Mouse (Mus musculus): ENCODE data around the gene Ighmbp2. TPM values are rescaled to one million over a fixed set of nuclear protein-coding genes. Genes with fewer than 3 reads are reported as not detected.

The Ighmbp2 gene
- polyA plus RNA-seq, 1 experiment from 2014 or later: 8.1 TPM

DNA sequence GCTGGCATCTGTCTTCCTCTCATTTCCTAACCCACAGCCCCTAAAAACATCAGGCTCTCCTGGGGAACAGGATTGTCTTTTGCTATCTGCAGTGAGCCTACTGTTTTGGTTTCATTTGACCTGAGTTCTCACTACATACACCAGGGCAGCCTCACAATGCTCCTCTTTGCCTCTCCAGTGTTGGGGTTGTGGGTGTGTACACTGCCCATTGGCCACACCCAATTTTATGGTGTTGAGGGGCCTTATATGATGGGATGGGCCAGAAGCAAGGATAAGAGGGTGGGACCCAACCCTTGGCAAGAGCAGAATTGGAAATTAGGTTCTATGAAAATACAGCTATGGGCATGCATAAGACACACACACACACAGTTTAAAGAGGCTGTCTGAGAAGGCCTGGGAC, 14.2 kb upstream of the Ighmbp2 start:
- DNase-seq (ENCODE audit: low spot score) (no peak), ATAC-seq (ENCODE audit: low read depth) (no peak)
- H3K9ac ChIP-seq (ENCODE audit: low read depth, low read length): no peak overlapping the region
- no peak overlapping the region for H3K4me3 ChIP-seq (ENCODE audit: low read depth, low read length)
- no peaks in the 10 kb centered on the region for H3K4me1 ChIP-seq (ENCODE audit: control insufficient read depth, insufficient read depth, low read length)
- no peak overlapping the region for H3K4me2 ChIP-seq (ENCODE audit: low read depth, low read length)
- peaks cover 4% of the 10 kb centered on the region; the same call in 1 of the 2 replicates for H3K36me3 ChIP-seq (ENCODE audit: control insufficient read depth, insufficient read depth, low read length)
- no peaks in the 10 kb centered on the region for H3K9me3 ChIP-seq (ENCODE audit: control insufficient read depth, low read length)
- no peak overlapping the region for H3K27ac ChIP-seq (replicated peaks; ENCODE audit: low read depth, low read length)
- no peaks in the 10 kb centered on the region for H3K27me3 ChIP-seq (replicated peaks; ENCODE audit: control insufficient read depth, insufficient read depth, low read length)

GRCm38 (mm10) chr19:3295245-3295644, 12.4 kb upstream of the Ighmbp2 start:
- H3K4me3 ChIP-seq (ENCODE audit: low read depth, low read length): no peak overlapping the region
- no peak for ATAC-seq (ENCODE audit: low read depth)
- H3K4me1 ChIP-seq (ENCODE audit: control insufficient read depth, insufficient read depth, low read length): no peaks in the 10 kb centered on the region
- DNase-seq (ENCODE audit: low spot score): no peak
- H3K27me3 ChIP-seq (replicated peaks; ENCODE audit: control insufficient read depth, insufficient read depth, low read length): no peaks in the 10 kb centered on the region
- 87% methylated on average over 6 of the region's 6 CpGs for WGBS
- no peak overlapping the region for H3K4me2 ChIP-seq (ENCODE audit: low read depth, low read length)
- no peaks in the 10 kb centered on the region for H3K9me3 ChIP-seq (ENCODE audit: control insufficient read depth, low read length)
- peaks cover 21% of the 10 kb centered on the region for H3K36me3 ChIP-seq (ENCODE audit: control insufficient read depth, insufficient read depth, low read length)
- H3K27ac ChIP-seq (replicated peaks; ENCODE audit: low read depth, low read length): no peak overlapping the region
- no peak overlapping the region for H3K9ac ChIP-seq (ENCODE audit: low read depth, low read length)

GRCm38 (mm10) chr19:3292993-3293392, 10.2 kb upstream of the Ighmbp2 start:
- Histone ChIP-seq H3K27ac (replicated peaks; ENCODE audit: low read depth, low read length) (no peak overlapping the region), H3K9me3 (ENCODE audit: control insufficient read depth, low read length) (no peaks in the 10 kb centered on the region), H3K4me3 (ENCODE audit: low read depth, low read length) (no peak overlapping the region), H3K36me3 (ENCODE audit: control insufficient read depth, insufficient read depth, low read length) (peaks cover 41% of the 10 kb centered on the region), H3K27me3 (replicated peaks; ENCODE audit: control insufficient read depth, insufficient read depth, low read length) (no peaks in the 10 kb centered on the region), H3K4me2 (ENCODE audit: low read depth, low read length) (no peak overlapping the region), H3K4me1 (ENCODE audit: control insufficient read depth, insufficient read depth, low read length) (no peaks in the 10 kb centered on the region), H3K9ac (ENCODE audit: low read depth, low read length) (no peak overlapping the region)
- DNase-seq (ENCODE audit: low spot score): no peak
- WGBS: 86% methylated on average over 1 of the region's 1 CpGs
- ATAC-seq (ENCODE audit: low read depth): no peak

- peak; percentile 27 for DNase-seq (ENCODE audit: low spot score)
- 78% methylated on average over 2 of the region's 2 CpGs for WGBS
- H3K9ac ChIP-seq (ENCODE audit: low read depth, low read length): no peak overlapping the region
- H3K4me1 ChIP-seq (ENCODE audit: control insufficient read depth, insufficient read depth, low read length): no peaks in the 10 kb centered on the region
- H3K4me3 ChIP-seq (ENCODE audit: low read depth, low read length): no peak overlapping the region
- H3K9me3 ChIP-seq (ENCODE audit: control insufficient read depth, low read length): no peaks in the 10 kb centered on the region
- ATAC-seq (ENCODE audit: low read depth): peak; percentile 62; the same call in 1 of the 2 replicates
- no peak overlapping the region for H3K4me2 ChIP-seq (ENCODE audit: low read depth, low read length)
- no peaks in the 10 kb centered on the region for H3K27me3 ChIP-seq (replicated peaks; ENCODE audit: control insufficient read depth, insufficient read depth, low read length)
- no peak overlapping the region for H3K27ac ChIP-seq (replicated peaks; ENCODE audit: low read depth, low read length)
- H3K36me3 ChIP-seq (ENCODE audit: control insufficient read depth, insufficient read depth, low read length): peaks cover 46% of the 10 kb centered on the region
Observed at GRCm38 (mm10) chr19:3292028-3292427, 9.2 kb upstream of the Ighmbp2 start.

- H3K4me1 ChIP-seq (ENCODE audit: control insufficient read depth, insufficient read depth, low read length): no peaks in the 10 kb centered on the region
- WGBS: 100% methylated on average over 1 of the region's 1 CpGs
- peaks cover 57% of the 10 kb centered on the region for H3K36me3 ChIP-seq (ENCODE audit: control insufficient read depth, insufficient read depth, low read length)
- no peak overlapping the region for H3K27ac ChIP-seq (replicated peaks; ENCODE audit: low read depth, low read length)
- ATAC-seq (ENCODE audit: low read depth) (no peak), DNase-seq (ENCODE audit: low spot score) (no peak)
- H3K4me3 ChIP-seq (ENCODE audit: low read depth, low read length): no peak overlapping the region
- no peaks in the 10 kb centered on the region for H3K9me3 ChIP-seq (ENCODE audit: control insufficient read depth, low read length)
- no peak overlapping the region for H3K9ac ChIP-seq (ENCODE audit: low read depth, low read length)
- H3K4me2 ChIP-seq (ENCODE audit: low read depth, low read length): no peak overlapping the region
- H3K27me3 ChIP-seq (replicated peaks; ENCODE audit: control insufficient read depth, insufficient read depth, low read length): no peaks in the 10 kb centered on the region
Observed at GRCm38 (mm10) chr19:3289006-3289405, 6.2 kb upstream of the Ighmbp2 start.

DNA sequence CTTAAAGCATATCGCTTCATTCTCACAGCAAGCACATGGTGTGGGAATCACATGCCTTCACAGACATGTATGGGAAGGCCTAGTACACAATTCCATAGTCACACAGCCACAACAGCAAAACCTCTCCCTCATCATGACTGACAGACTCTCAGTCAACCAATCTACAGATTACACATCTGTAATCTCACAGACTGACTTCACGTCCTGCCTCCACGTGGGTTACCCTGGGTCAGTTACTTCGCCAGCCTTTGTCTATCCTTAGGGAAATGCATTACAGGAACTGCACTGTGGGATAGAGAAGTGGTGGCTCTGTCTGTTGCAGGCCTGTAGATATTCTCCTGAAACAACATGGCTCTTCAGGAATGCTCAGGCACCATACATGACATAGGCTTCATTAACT, 931 bp downstream of the Ighmbp2 start:
- Histone ChIP-seq H3K9me3 (ENCODE audit: control insufficient read depth, low read length) (no peaks in the 10 kb centered on the region), H3K4me1 (ENCODE audit: control insufficient read depth, insufficient read depth, low read length) (peaks cover 11% of the 10 kb centered on the region), H3K4me3 (ENCODE audit: low read depth, low read length) (peak overlapping the region; percentile 71), H3K27me3 (replicated peaks; ENCODE audit: control insufficient read depth, insufficient read depth, low read length) (no peaks in the 10 kb centered on the region), H3K36me3 (ENCODE audit: control insufficient read depth, insufficient read depth, low read length) (peaks cover 38% of the 10 kb centered on the region), H3K4me2 (ENCODE audit: low read depth, low read length) (peak overlapping the region; percentile 77), H3K9ac (ENCODE audit: low read depth, low read length) (peak overlapping the region; percentile 90), H3K27ac (replicated peaks; ENCODE audit: low read depth, low read length) (no peak overlapping the region)
- WGBS: 76% methylated on average over 4 of the region's 4 CpGs
- DNase-seq (ENCODE audit: low spot score): no peak
- no peak for ATAC-seq (ENCODE audit: low read depth)

DNA sequence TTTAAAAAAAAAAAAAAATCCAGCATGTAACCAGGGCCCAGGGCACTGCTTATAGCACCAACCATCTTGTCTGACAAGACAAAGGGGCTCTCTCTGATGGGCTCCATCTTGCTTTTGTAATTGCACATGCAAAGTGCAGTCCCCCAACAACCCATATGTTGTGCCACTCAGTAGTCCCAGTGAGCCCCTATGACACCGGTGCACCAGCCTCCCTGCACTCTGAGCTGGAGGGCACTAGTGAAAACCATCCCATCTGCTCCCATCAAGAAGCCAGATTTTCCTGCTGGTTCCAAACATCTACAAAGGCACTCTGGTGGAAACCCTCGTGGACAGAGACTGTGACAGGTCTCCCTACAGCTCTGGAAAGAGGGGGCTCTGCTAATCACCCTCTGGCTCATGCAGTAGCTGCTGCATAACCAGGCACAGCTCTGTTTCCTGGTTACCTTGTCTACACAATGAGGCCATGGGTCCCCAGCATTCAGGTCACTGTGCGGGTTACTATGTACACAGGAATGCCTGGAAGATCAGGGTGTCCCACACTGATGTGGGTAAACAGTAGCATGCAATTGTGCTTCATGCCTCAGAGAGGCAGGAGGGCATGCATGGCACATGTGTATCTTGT, 7.0 kb downstream of the Ighmbp2 start:
- no peak for DNase-seq (ENCODE audit: low spot score)
- H3K9ac ChIP-seq (ENCODE audit: low read depth, low read length): no peak overlapping the region
- 87% methylated on average over 3 of the region's 3 CpGs for WGBS
- no peaks in the 10 kb centered on the region for H3K9me3 ChIP-seq (ENCODE audit: control insufficient read depth, low read length)
- H3K4me1 ChIP-seq (ENCODE audit: control insufficient read depth, insufficient read depth, low read length): no peaks in the 10 kb centered on the region
- no peak overlapping the region for H3K4me2 ChIP-seq (ENCODE audit: low read depth, low read length)
- no peaks in the 10 kb centered on the region for H3K27me3 ChIP-seq (replicated peaks; ENCODE audit: control insufficient read depth, insufficient read depth, low read length)
- peaks cover 81% of the 10 kb centered on the region for H3K36me3 ChIP-seq (ENCODE audit: control insufficient read depth, insufficient read depth, low read length)
- no peak overlapping the region for H3K27ac ChIP-seq (replicated peaks; ENCODE audit: low read depth, low read length)
- H3K4me3 ChIP-seq (ENCODE audit: low read depth, low read length): no peak overlapping the region
- no peak for ATAC-seq (ENCODE audit: low read depth)

- no peak overlapping the region for H3K27ac ChIP-seq (replicated peaks; ENCODE audit: low read depth, low read length)
- no peak overlapping the region for H3K4me2 ChIP-seq (ENCODE audit: low read depth, low read length)
- DNase-seq (ENCODE audit: low spot score) (no peak), ATAC-seq (ENCODE audit: low read depth) (no peak)
- no peaks in the 10 kb centered on the region for H3K4me1 ChIP-seq (ENCODE audit: control insufficient read depth, insufficient read depth, low read length)
- H3K9ac ChIP-seq (ENCODE audit: low read depth, low read length): no peak overlapping the region
- no peaks in the 10 kb centered on the region for H3K9me3 ChIP-seq (ENCODE audit: control insufficient read depth, low read length)
- WGBS: 81% methylated on average over 9 of the region's 9 CpGs
- no peaks in the 10 kb centered on the region for H3K27me3 ChIP-seq (replicated peaks; ENCODE audit: control insufficient read depth, insufficient read depth, low read length)
- H3K4me3 ChIP-seq (ENCODE audit: low read depth, low read length): no peak overlapping the region
- H3K36me3 ChIP-seq (ENCODE audit: control insufficient read depth, insufficient read depth, low read length): peaks cover 92% of the 10 kb centered on the region
Observed at GRCm38 (mm10) chr19:3273331-3273730, 9.5 kb downstream of the Ighmbp2 start.

- no peak overlapping the region for H3K9ac ChIP-seq (ENCODE audit: low read depth, low read length)
- no peaks in the 10 kb centered on the region for H3K9me3 ChIP-seq (ENCODE audit: control insufficient read depth, low read length)
- DNase-seq (ENCODE audit: low spot score) (no peak), ATAC-seq (ENCODE audit: low read depth) (no peak)
- H3K36me3 ChIP-seq (ENCODE audit: control insufficient read depth, insufficient read depth, low read length): peaks cover 93% of the 10 kb centered on the region
- no peaks in the 10 kb centered on the region for H3K27me3 ChIP-seq (replicated peaks; ENCODE audit: control insufficient read depth, insufficient read depth, low read length)
- no peaks in the 10 kb centered on the region for H3K4me1 ChIP-seq (ENCODE audit: control insufficient read depth, insufficient read depth, low read length)
- no peak overlapping the region for H3K4me2 ChIP-seq (ENCODE audit: low read depth, low read length)
- WGBS: 85% methylated on average over 6 of the region's 6 CpGs
- no peak overlapping the region for H3K4me3 ChIP-seq (ENCODE audit: low read depth, low read length)
- no peak overlapping the region for H3K27ac ChIP-seq (replicated peaks; ENCODE audit: low read depth, low read length)
Observed at GRCm38 (mm10) chr19:3271366-3271765, 11.5 kb downstream of the Ighmbp2 start.

All from embryonic facial prominence, embryonic 14.5 days (tissue).